Mouse (Mus musculus) spleen, adult 18-20 months (tissue): ENCODE measurements around the gene Higd2a.
"Not testable (repeated sequence)": the region's sequence is repeated elsewhere in the genome, so short reads cannot be mapped to it uniquely, and the experiment has no call there.

Source experiments
- DNase-seq, 2 experiments: peaks; one replicate each; pipeline ENCODE4 v3.0.0; 2022; ENCODE audit warnings: mixed read lengths in 2 of 2

Gene Higd2a

GRCm38 (mm10) chr13:54582860-54583259 is 7.1 kb upstream of the Higd2a start:
- DNase-seq: no peak

- DNase-seq: no peak
These were observed 4.2 kb upstream of the Higd2a start for GRCm38 (mm10) chr13:54585831-54586230.

- DNase-seq: no peak
These were observed 502 bp upstream of the Higd2a start for GRCm38 (mm10) chr13:54589414-54589995.

GRCm38 (mm10) chr13:54591776-54592356 is 1.9 kb downstream of the Higd2a start:
- no peak for DNase-seq

- DNase-seq: no peak
These were observed 3.6 kb downstream of the Higd2a start for GRCm38 (mm10) chr13:54593617-54594016.

GRCm38 (mm10) chr13:54596107-54596690 is 6.2 kb downstream of the Higd2a start:
- DNase-seq: no peak

- no peak for DNase-seq
These were observed 6.9 kb downstream of the Higd2a start for GRCm38 (mm10) chr13:54596870-54597269.

- no peak for DNase-seq
These were observed 8.7 kb downstream of the Higd2a start for GRCm38 (mm10) chr13:54598622-54599143.

GRCm38 (mm10) chr13:54602639-54603111 is 12.7 kb downstream of the Higd2a start:
- DNase-seq: no peak

- no peak for DNase-seq
These were observed 13.5 kb downstream of the Higd2a start for GRCm38 (mm10) chr13:54603501-54603900.

- DNase-seq: no peak
These were observed 14.2 kb downstream of the Higd2a start for GRCm38 (mm10) chr13:54604221-54604620.

- no peak for DNase-seq
These were observed 15.4 kb downstream of the Higd2a start for GRCm38 (mm10) chr13:54605426-54605825.

- DNase-seq: no peak
These were observed 17.2 kb downstream of the Higd2a start for GRCm38 (mm10) chr13:54607204-54607603.

GRCm38 (mm10) chr13:54608002-54608401 is 18.0 kb downstream of the Higd2a start:
- DNase-seq: no peak

- DNase-seq: no peak
These were observed 18.7 kb downstream of the Higd2a start for GRCm38 (mm10) chr13:54608666-54609065.

GRCm38 (mm10) chr13:54609301-54609700 is 19.3 kb downstream of the Higd2a start:
- no peak for DNase-seq

GRCm38 (mm10) chr13:54610613-54610971 is 20.6 kb downstream of the Higd2a start:
- no peak for DNase-seq

GRCm38 (mm10) chr13:54610972-54611754 is 21.2 kb downstream of the Higd2a start, which contains the start of gene Cltb:
TSS of gene Cltb (minus strand) at chr13:54611344.
- peak; percentile 70 to 86 for DNase-seq

GRCm38 (mm10) chr13:54613141-54613540 is 23.1 kb downstream of the Higd2a start:
- DNase-seq: not testable (repeated sequence)

- DNase-seq: no peak
These were observed 26.3 kb downstream of the Higd2a start for GRCm38 (mm10) chr13:54616307-54616706.

GRCm38 (mm10) chr13:54616998-54617397 is 27.0 kb downstream of the Higd2a start:
- no peak for DNase-seq

- peak; percentile 96 to 99 for DNase-seq
These were observed 31.3 kb downstream of the Higd2a start, which contains the start of gene Faf2 for GRCm38 (mm10) chr13:54621155-54621932. TSS of gene Faf2 (plus strand) at chr13:54621784.
